Mouse (Mus musculus) lung, adult 18-20 months (tissue): Measurements from ENCODE around the gene Schip1.

Experiments
- DNase-seq, 2 experiments: peaks; one replicate each; pipeline ENCODE4 v3.0.0; 2022; ENCODE audit warnings: mixed read lengths in 2 of 2

Gene Schip1

DNA sequence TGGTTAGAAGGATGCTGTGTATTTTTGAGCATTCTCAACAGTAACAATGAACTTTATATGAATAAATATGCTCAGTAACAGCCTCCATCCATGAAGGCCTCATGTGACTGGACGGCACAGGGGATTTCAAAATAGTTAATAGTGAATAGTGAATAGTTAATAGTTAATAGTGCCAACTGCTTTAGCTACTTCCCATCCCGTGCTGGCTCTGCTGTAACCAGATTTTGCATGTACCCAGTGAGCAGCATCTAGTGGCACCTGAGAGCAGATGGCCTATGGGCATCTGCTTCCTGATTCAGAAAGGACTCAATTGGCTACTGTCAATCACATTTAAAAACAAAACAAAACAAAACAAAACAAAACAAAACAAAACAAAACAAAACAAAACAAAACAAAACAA lies 329.0 kb downstream of the Schip1 start:
- no peak for DNase-seq

DNA sequence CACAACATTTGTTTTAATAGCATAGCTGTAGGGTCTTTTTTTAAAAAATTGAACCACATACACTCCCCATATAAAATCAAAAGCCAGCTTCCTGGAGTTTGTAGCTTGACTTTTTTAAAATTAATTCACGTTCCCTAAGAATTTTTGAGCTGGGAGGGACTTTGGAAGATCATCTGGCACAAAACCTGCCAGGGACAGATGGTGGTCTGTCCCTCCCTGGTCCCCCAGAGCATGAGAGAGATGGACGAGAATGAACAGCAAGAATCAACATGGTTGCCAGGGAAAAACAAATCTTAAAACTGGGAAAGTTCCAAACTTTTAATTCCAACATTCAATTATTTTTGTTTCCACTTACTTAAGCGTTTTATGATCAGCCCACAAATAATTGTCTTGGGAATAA lies 334.1 kb downstream of the Schip1 start:
- no peak for DNase-seq

DNA sequence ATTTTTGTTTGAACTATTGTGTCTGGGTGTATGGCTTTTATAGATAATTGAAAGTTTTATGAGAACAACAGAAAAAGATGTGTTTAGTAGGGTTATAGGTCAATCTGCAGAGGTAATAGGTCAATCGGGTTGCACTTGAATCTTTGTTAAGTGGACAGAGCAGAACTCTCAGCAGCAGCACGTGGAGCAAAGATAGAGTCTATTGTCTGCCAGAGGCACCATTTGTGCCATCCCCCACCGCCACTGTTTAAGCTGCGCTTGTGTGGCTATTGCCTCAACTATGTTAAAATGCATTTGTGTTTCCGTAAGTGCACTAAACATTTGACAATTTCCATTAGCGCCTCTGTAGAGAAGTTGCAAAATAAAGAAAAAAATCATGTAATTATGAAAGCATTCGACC lies 335.5 kb downstream of the Schip1 start:
- no peak for DNase-seq

DNA sequence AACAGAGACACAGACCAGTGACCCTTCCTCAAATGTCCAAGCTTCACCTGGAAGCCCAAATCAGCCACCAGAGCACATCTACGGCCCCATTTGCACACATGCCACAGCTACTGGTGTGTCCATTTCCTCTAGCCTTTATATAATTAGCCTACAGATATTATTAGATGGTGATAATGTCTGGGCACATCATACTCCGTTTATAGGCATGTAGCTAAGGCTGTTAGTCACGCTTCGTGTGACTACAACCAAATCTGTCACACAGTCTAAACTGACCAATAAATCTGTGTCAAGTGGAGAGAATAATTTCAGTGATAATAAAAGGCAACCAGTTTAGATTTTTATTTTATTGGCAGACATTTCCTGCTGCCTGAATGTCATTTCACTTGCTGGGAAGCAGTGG lies 338.7 kb downstream of the Schip1 start:
- no peak for DNase-seq

DNA sequence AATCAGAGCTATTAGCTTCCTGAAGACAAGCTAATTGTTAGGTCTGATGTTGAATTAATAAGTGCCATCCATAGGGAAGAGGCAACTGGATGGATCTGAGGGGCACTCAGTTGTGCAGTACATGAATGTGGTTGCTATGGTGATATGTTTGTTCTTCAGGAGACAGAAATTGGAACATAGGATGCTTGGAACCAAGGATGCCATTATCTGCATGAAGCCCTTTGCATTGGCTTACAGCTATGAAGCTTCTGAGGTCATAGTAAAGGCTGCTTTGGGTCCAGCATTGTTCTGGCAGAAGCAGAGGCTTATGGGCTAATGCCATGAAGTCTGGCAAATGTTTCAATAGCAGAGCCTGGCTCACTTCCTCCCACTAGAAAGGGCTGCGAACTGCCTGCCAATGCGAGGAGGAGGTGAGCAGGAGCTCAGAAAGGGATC lies 339.2 kb downstream of the Schip1 start:
- no peak for DNase-seq

DNA sequence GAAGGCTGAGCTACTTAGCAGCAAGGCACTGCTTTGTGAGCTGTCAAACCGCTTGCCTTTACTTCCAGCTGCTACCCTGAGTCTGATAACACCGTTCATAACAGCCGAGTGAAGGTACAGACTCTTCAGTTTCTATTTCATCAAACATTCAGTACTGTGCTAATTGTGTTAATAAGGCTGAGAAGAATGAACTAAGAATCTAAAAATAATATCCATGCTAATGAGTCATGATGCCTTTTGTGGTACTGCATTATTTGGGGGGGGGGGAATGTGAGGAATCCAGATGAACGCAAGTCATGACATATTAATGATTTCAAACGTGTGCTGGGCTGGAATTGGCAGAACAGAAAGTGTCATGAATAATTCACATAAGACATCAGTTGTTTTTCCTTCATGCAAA lies 341.1 kb downstream of the Schip1 start:
- no peak for DNase-seq

DNA sequence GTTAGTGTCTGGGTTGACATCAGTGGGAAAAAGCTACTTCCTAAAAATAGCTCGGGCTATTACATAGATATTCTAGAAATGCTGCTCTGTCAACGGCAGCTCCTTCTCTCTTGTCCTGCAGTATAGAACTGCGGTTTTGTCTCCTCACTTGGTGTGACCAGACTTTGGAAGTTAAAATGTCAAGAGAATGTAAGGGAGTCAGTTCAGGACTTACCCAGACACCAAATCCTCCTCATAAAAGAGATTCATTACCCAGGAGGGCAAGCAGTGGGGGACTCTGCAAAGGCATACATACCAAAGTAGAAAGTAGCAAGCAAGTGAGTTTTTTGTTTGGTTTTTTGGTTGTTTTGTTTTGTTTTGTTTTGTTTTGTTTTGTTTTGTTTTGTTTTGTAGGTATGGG lies 347.7 kb downstream of the Schip1 start:
- DNase-seq, result no peak

DNA sequence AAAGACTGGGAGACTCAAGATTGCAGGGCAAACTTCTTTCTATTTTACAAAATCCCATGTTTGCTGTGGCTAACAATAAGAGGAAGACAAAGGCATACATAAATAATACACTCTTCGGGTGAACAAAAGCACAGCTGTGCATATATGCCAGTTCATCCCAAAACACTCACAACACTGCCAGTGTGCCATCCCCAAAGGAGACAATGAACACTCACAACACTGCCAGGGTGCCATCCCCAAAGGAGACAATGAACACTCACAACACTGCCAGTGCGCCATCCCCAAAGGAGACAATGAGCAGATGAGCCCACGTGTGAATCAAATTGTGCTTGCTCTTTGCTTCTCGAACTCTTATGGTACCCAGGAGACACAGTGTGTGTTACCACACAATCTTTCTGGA lies 355.2 kb downstream of the Schip1 start:
- no peak for DNase-seq

DNA sequence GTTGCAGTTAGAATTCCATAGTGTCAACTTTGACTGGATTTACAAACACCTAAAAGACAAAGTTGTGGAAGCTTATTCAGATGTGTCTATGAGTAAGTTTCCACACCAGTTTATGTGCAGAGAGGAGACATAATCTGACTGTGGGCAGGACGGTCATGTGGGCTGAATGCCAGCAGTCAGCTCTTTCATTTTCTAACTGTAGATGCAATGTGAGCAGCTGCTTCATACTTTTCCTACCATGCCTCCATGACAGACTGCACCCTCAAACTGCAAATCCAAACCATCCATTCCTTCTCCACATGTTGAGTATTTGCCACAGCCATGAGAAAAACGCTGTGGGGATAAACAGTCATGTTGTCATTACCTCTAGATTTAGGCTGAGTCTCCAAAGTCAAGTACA lies 356.3 kb downstream of the Schip1 start:
- peak in 1 of 2 experiments; percentile 3 for DNase-seq

DNA sequence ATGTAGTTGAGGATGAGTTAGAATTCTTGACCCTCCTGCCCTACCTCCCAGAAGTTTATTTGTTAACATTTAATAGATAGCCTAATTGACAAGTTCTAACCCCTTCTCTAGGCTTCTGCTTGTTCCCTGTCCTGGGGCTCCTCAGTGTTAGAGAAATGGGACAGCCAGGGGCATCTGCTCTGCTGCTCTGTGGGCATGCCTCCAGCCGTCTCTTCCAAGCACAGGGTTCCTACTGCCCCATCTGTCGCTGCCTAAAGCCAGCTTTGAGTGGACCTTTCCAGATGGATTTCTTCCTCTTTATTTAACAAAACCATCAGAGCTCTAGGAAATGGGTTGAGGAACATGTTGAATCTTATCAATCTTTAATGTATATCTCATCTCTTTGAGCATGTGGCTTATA lies 357.2 kb downstream of the Schip1 start:
- DNase-seq, result no peak

DNA sequence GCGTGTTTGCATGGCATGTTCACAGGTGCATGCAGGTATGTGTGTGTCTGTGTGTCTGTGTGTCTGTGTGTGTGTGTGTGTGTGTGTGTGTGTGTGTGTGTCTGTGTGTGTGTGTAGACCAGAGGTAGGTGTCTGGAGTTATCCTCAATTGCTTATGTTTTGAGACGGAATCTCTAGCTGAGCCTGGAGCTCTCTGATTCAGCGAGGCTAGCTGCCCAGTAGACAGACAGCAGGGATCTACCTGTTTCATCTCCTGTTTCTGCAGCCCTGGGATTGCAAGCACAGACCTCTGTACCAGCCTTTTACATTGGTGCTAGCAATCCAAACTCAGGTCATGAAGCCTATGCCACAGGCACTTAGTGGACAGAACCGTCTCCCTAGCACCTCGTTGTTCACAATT lies 363.5 kb downstream of the Schip1 start:
- no peak for DNase-seq

DNA sequence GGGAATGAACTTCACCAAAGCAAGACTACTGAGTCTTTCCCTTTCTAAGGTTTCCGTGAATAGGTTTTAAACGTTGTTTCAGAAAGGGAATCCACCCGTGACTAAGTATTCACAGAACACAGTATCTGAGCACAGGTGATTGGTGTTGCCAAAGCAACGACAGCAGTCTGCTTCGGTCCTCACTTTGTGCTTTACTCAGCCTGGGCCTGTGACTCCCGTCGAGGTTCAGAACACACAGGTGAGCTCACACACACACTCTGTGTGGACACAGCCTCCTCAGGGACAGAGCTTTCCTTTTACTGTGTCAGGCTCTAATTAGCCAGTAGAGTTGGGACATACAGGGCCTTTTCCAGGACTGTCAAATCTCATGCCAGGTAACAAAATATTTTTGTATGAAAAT lies 369.8 kb downstream of the Schip1 start:
- DNase-seq, result no peak

DNA sequence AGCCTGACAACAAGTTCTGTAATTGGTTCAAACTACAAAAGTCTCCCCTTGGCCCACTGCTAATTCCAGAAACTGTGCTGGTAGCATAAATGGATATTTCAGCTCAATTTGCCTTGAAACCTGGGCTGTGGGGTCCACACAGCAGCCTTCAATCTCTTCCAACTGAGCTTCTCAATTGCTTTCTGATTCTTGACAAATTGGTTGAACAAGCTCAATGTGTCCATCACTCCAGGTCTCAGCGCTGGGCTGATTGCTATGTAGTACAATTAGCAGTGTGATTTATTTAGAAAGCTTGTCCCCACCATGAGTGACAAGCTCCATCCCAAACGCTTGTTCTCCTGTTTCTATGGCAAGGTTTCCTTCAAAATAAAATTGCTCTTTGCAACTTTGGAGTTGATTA lies 370.3 kb downstream of the Schip1 start:
- DNase-seq, result no peak

DNA sequence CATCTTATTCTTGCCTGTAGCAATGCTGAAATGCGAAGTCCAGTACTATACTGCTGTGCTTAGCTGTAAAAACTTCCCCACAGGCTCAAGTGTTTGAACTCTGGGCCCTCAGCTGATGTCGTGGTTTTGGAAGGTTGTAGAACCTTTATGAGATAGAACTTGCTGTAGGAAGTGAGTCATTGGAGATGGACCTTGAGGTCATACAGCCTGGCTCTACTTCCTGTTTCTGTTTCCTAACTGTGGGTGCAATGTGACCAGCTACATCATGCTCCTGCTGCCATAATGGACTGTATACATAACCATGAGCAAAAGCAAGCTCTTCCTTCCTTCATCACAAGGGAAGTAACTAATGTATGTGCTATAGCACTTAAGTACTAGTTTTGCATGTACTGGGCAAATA lies 383.9 kb downstream of the Schip1 start:
- DNase-seq, result no peak

DNA sequence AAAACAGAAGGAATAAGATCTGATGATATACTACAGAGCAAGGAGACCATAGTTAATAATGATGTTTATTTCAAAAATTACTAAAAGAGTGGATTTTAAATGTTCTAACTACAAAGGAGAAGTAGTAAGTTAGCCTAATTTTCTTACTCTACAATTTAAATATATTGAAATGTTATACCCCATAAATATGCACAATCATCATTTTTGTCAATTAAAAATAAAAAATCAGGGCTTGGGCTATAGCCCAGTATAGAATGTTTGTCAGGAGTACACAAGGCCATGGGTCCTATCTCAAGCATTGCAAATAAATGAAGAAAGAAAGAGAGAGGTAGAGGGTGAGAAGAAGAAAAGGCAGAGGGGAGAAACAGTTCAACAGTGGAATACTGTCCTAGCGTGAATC lies 387.0 kb downstream of the Schip1 start:
- no peak for DNase-seq

DNA sequence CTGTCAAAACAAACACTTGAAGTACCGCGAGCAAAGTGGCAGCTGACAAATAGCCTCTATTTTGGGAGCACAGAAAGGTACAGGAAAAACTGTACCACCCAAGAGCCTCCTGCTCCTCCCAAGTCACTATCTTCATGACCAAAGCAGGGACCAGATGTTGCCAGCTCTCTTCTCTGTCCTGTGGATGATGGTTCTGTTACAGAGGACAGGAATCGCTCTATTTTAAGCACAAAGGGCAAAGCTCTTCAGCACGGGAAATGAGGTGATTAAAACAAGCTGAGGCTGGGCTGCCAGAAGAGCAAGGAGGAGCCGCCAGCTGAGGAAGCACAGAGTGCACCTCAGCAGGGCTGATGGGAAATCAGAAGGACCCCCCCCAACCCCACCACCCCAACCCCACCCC lies 388.7 kb downstream of the Schip1 start:
- peak; percentile 10 to 35 for DNase-seq

DNA sequence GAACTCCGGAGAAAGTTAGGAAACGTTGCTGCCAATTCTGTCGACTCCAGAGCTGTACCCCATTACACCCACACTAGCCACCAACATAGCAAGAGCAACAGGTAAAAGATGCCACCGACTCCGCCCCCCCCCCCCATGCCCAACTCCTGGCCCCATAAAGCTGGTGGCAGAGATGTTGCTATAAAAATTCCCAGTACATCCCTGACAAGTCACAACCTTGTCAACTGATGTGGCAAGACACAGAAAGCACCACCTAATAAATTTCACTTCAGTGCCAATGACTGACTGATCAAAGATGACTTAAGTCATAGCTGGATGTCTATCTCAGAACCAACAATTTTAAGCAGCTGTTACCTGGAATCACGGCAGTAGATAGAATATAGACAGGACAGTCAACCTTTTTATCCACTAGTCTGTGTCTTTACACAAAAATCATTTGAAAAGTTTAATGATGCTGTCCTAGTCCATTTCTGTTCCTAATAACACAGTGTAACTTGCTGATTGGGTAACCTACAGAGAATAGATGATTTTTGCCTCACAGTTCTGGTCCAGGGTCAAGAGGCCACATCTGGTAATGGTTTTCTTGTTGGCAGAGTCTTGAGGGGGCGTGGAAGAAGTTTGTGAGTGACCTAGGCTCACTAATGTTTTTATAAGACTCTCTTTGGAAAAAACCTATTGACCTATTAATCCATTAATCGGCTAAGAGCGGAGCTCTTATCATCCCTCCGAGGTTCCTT lies 389.3 kb downstream of the Schip1 start:
- peak; percentile 17 to 37 for DNase-seq

DNA sequence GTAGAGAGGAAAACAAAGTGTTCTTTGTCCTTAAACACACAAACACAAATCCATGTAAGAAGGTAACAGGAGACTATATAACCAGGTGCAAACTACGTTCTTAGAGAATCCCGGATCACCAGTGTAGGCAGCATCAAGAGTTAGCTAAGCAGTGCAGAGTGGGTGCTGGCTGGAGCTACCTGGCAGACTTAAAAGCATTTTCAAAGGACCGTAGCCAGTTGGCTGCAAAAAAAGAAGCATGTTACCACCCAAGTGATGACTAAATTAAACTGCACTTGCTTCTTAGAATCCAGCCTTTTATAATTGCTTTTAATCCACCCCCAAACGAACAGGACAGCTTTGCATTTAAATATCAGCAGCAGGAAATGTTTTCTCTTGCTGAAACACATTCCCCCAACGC lies 402.0 kb downstream of the Schip1 start:
- DNase-seq, result no peak

DNA sequence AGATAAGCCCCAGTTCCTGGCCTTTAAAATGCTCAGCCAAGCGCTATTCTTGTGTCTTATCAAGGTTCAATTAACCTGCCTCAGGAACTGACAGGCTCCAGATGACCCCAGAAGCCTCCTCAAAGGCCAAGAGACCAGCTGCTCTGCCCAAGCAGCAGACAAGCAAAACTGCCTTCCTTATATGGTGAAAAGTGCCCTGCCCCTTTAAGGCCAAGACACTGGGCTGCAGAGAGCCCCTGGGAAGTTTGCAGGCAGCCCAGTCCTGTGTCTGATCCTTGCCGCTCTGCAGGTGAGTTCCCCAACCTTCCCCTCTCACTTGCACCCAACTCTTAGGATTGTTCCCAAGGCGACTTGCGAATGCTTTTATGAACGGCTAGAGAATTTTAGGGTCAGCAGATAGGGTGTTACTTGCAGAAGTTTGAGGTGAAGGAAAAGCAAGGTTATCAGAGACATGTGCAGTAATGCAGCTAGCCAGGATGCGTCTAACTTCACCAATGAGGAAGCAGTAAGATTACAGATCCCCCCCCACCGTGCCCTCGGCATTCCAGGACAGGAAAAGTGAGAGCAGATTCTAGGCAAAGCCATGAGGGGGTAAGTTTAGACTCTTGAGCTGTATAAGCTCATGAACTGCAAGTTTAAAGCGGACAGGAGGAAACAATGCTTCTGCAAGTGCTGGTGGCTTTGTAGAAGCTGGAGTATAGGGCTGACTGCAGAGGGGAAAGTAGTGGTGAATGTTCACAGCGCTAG lies 403.5 kb downstream of the Schip1 start:
- DNase-seq, result no peak

DNA sequence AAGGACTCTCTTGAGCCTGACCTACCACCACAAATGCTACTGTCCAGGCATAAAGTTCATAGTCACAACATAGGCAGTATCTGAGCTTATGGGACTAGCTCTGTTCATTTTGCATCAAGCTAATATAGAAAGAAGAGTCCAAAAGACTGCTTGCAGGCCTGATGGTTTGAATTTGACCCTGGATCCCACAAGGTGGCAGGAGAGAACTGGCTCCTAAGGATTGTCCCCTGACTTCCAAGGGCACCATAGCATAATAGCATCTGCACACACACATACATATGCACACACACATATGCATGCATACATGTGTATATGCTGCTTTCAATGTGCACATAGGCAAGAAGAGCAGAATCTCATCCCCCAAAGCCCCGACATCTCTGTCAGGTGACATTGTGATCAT lies 405.0 kb downstream of the Schip1 start:
- no peak for DNase-seq

DNA sequence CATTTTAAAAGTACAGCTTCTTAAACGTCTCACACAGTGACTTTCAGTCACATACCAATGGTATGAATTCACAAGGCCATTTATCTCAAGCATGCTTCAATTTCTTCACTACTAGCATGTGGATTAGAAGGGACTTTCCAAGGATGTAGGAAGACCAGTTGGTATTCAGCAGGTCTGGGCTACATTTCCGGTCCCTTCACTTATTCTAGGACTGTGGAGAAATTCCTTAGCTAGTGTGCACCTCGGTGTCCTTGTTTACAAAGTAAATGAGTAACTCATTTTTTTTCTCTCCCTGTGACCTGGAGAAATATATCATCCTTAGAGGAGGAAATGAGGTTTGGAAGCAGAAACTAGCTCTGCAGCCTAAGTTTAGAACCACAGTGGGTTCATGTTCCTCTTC lies 405.5 kb downstream of the Schip1 start:
- no peak for DNase-seq

DNA sequence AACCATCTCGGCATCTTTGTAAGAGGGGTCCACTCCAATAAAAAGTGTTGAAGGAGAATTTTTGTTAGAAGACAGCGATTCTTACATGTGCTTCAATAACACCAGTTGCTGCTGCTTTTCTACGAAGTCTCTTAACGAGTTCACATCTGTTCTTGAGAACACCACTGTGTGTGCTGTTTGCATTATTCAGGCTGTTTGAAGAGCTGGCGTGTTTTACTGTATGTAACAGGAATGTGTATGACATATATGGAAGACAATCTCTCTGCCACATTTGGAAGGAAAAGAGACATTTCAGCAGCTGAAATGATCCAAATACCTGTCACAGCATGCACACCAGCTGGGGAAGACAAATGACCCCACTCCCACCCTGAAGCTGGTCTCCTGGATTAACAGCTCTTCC lies 406.0 kb downstream of the Schip1 start:
- no peak for DNase-seq

DNA sequence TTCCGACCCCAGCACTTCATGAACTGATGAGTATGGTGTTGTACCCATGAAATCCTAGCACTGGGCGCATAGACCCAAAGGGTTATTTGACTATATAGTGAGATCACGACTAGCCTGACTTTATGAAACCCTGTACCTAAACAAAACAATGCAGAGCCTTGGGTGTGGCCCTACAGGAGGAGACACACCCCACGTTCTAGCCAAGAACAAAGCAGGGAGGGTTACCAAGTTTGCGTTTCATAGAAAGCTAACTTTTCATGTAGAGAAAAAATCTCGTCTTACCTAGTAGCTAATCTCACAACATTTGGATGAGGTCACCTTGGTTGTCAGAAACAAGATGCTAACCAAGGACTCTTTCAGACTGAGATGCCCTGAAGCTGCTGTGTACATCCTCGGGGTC lies 411.7 kb downstream of the Schip1 start:
- DNase-seq, result no peak

DNA sequence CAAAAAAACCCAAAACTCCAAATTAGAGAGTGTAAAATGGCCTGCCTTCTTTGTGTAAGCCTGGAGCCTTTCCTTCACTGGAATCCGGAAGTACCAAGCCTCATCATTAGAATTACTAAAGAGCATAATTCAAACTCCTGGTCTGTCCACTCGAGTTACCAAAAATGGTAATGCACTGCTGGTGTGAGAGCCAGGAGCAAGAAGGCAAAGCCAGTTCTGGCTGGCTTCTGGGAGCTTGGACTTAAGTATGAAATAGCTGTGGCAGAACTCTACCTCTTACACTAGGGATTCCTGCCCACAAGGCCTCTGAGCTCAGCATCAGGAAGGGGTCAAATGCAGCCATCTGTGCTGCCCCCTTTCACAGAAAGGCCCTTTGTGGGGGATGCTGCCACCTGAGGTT lies 412.9 kb downstream of the Schip1 start:
- peak in 1 of 2 experiments; percentile 21 for DNase-seq

DNA sequence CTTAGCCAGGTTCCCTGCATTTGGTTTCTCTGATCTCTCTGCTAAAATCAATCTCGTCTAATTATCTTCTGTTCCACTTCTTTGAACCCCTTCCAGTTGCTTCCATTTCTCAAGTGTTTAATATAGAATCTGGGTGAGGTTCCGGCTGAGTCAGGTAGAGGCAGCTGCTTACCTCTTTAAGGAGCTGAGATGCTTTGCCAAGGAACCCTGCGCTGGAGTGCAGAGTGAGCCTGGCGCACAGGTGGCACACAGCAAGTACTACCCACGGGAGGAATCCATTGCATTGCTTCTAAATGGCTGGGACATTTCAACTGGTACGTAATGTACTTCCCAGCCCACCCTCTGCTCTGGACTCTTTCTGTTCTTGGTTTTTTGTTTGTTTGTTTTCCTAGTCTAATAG lies 414.7 kb downstream of the Schip1 start:
- DNase-seq, result no peak
